Comparison of ENCODE assay signal across 25 mouse cellular contexts in the genomic region with DNA sequence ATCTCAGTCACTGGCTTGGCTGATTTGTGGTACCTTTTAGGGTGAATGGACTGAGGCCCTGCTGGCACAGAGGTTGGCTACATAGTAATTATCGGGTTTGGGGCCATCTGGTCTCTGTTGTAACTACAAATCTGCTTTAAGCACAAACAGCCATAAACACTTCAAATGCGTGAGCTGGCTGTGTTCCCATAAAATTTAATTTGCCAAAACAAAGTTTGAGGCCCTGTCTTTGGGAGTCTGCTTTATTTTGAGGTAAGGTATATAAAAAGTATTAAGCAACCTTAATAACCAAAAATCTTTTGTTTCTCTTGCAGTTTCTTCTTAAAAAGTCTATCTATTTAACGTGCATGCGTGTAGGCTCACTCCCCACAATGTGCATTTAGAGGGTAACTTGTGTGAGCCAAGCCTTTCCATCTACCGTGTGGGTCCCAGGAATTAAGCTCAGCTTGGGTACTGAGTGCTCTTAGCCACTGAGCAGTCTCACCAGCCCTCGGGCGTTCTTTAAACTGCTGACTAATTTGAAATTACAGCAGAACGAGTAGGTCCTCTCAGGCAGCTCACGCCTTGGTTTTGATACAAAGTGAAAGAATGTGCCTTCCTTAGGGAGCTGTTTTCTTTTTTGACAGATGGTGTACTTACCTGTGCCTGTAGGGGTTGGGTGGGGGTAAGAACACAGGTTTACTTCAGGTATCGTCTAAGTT. TPM values are rescaled to one million over a fixed set of nuclear protein-coding genes. Genes with fewer than 3 reads are reported as not detected.
A peak's percentile ranks its signal among the peaks of the same experiment; 100 is the strongest.
DNase-seq lines count a peak whose midpoint lies in the region; ATAC-seq and TF ChIP-seq lines count a peak whose summit lies in the region.
"Had no signal": no experiment of that assay in that cellular context is flagged by ENCODE, and none has a peak within 500 bp of the region (broad histone marks: within the 10 kb centered on the region; RNA-seq: fewer than 3 reads in every experiment).

No protein-coding gene starts in this region.

- H3K4me3 ChIP-seq in forebrain, embryonic 10.5 days, result no peak overlapping the region
- no peak overlapping the region for H3K4me3 ChIP-seq in forebrain, embryonic 13.5 days
- no peak overlapping the region for H3K4me3 ChIP-seq in kidney, adult 2 months (ENCODE audit: insufficient read depth, low read depth, low read length)
- H3K4me3 ChIP-seq in thymus, adult 2 months (ENCODE audit: control insufficient read depth, insufficient read depth, low read length), result no peak overlapping the region
- H3K4me3 ChIP-seq: forebrain, embryonic 12.5 days; heart, embryonic 12.5 days; hindbrain, embryonic 10.5 days; kidney, embryonic 15.5 days; liver, embryonic 13.5 days; myocyte; neural tube, embryonic 13.5 days had no signal

- TF ChIP-seq CTCF in kidney, adult 2 months (conservative IDR thresholded peaks at IDR 0.05; ENCODE audit: insufficient read depth, insufficient read length, low read depth, low read length), result no peak
- no peak for TF ChIP-seq CTCF in thymus, adult 2 months (IDR thresholded peaks at IDR 0.05; ENCODE audit: borderline replicate concordance, control insufficient read depth, extremely low read depth, insufficient read depth, low read length, poor library complexity)

- ATAC-seq in forebrain, embryonic 13.5 days, result no peak
- ATAC-seq: CD4-positive, CD25-positive, alpha-beta regulatory T cell, adult 4 months had no signal

- no peaks in the 10 kb centered on the region for H3K27me3 ChIP-seq in forebrain, embryonic 10.5 days (ENCODE audit: poor library complexity, severe bottlenecking)
- H3K27me3 ChIP-seq in forebrain, embryonic 13.5 days, result no peaks in the 10 kb centered on the region
- no peaks in the 10 kb centered on the region for H3K27me3 ChIP-seq in kidney, adult 2 months (replicated peaks; ENCODE audit: control insufficient read depth, insufficient read depth, low read length)
- no peaks in the 10 kb centered on the region for H3K27me3 ChIP-seq in thymus, adult 2 months (ENCODE audit: control insufficient read depth, insufficient read depth, low read length)
- H3K27me3 ChIP-seq: forebrain, embryonic 12.5 days; heart, embryonic 12.5 days; kidney, embryonic 15.5 days; liver, embryonic 13.5 days; neural tube, embryonic 13.5 days had no signal

- no peak overlapping the region for H3K4me2 ChIP-seq in forebrain, embryonic 13.5 days
- H3K4me2 ChIP-seq: forebrain, embryonic 12.5 days; heart, embryonic 12.5 days; kidney, embryonic 15.5 days; liver, embryonic 13.5 days; lung, embryonic 14.5 days; neural tube, embryonic 13.5 days had no signal

- no peak overlapping the region for H3K9ac ChIP-seq in forebrain, embryonic 13.5 days
- H3K9ac ChIP-seq: forebrain, embryonic 12.5 days; heart, embryonic 12.5 days; kidney, embryonic 15.5 days; liver, embryonic 13.5 days; lung, embryonic 14.5 days; neural tube, embryonic 13.5 days had no signal

- peaks cover 37% of the 10 kb centered on the region for H3K36me3 ChIP-seq in forebrain, embryonic 10.5 days (replicated peaks)
- peaks cover 27% of the 10 kb centered on the region for H3K36me3 ChIP-seq in forebrain, embryonic 13.5 days (ENCODE audit: poor library complexity, severe bottlenecking)
- H3K36me3 ChIP-seq in kidney, adult 2 months (ENCODE audit: control insufficient read depth, insufficient read depth, low read length), result no peaks in the 10 kb centered on the region; the same call in 1 of the 2 replicates
- H3K36me3 ChIP-seq in thymus, adult 2 months (ENCODE audit: control insufficient read depth, insufficient read depth, low read length), result no peaks in the 10 kb centered on the region

- WGBS in forebrain, embryonic 10.5 days, result 83% methylated on average over 10 of the region's 10 CpGs
- 81% methylated on average over 10 of the region's 10 CpGs for WGBS in forebrain, embryonic 13.5 days
- WGBS in kidney, adult 2 months, result 51% methylated on average over 10 of the region's 10 CpGs
- WGBS in thymus, adult 2 months, result 94% methylated on average over 10 of the region's 10 CpGs

- H3K9me3 ChIP-seq in forebrain, embryonic 10.5 days, result no peaks in the 10 kb centered on the region
- no peaks in the 10 kb centered on the region for H3K9me3 ChIP-seq in forebrain, embryonic 13.5 days (replicated peaks)
- H3K9me3 ChIP-seq: forebrain, embryonic 12.5 days; heart, embryonic 12.5 days; hindbrain, embryonic 10.5 days; kidney, embryonic 15.5 days; liver, embryonic 13.5 days; neural tube, embryonic 13.5 days had no signal

- no peak for TF ChIP-seq POLR2A in kidney, adult 2 months (IDR thresholded peaks at IDR 0.05; ENCODE audit: low read depth, low read length)
- TF ChIP-seq POLR2A in thymus, adult 2 months (IDR thresholded peaks at IDR 0.05; ENCODE audit: control insufficient read depth, extremely low read depth, insufficient read depth, low read length, poor library complexity), result no peak

- H3K27ac ChIP-seq in forebrain, embryonic 10.5 days, result no peak overlapping the region
- H3K27ac ChIP-seq in forebrain, embryonic 13.5 days, result no peak overlapping the region
- 0 out of 2 replicates have a peak overlapping the region, but pooled peaks have one; percentile 12 for H3K27ac ChIP-seq in kidney, adult 2 months (ENCODE audit: insufficient read depth, low read depth, low read length)
- H3K27ac ChIP-seq in thymus, adult 2 months (ENCODE audit: control insufficient read depth, insufficient read depth, low read length), result no peak overlapping the region
- H3K27ac ChIP-seq: forebrain, embryonic 12.5 days; hindbrain, embryonic 10.5 days; kidney, embryonic 15.5 days; liver, embryonic 13.5 days; neural tube, embryonic 13.5 days had no signal

- H3K4me1 ChIP-seq in forebrain, embryonic 10.5 days, result peaks cover 18% of the 10 kb centered on the region
- H3K4me1 ChIP-seq in forebrain, embryonic 13.5 days, result peaks cover 6% of the 10 kb centered on the region
- peaks cover 15% of the 10 kb centered on the region; the same call in 1 of the 2 replicates for H3K4me1 ChIP-seq in kidney, adult 2 months (ENCODE audit: control insufficient read depth, insufficient read depth, low read length)
- no peaks in the 10 kb centered on the region for H3K4me1 ChIP-seq in thymus, adult 2 months (replicated peaks; ENCODE audit: control insufficient read depth, insufficient read depth, low read length)
- H3K4me1 ChIP-seq: liver, embryonic 13.5 days had no signal

- peak; percentile 6 for DNase-seq in forebrain, embryonic 10.5 days (ENCODE audit: extremely low spot score, low spot score)
- DNase-seq in kidney, adult 2 months, result peak; percentile 47
- no peak for DNase-seq in kidney, adult 11 months
- peak; percentile 44 for DNase-seq in brain, adult 2 months (ENCODE audit: low read depth, low spot score)
- DNase-seq in forelimb bud, embryonic 11.5 days (ENCODE audit: low read depth, low spot score), result peak; percentile 66
- DNase-seq in left cerebral cortex, adult 11 months (ENCODE audit: low spot score), result no peak
- no peak for DNase-seq in thymus, adult 2 months
- DNase-seq: adrenal gland, postnatal 25 days; cerebellum, adult 11 months; gastrocnemius, postnatal 10 days; heart, postnatal 10 days; liver, embryonic 13.5 days; lung, embryonic 14.5 days; midbrain, embryonic 14.5 days; retina, postnatal 1 day; thymus, postnatal 25 days had no signal

RNA-seq across cellular contexts. Expression of gene Slc5a3, which starts 40.4 kb away (rescaled TPM):
- polyA plus RNA-seq in forebrain, embryonic 10.5 days (2016; fragmentation: Nextera tagmentation; extraction: Ambion mirVana), result 10.8 and 12.0 TPM in 2 replicates
- polyA plus RNA-seq in forebrain, embryonic 13.5 days (2015; fragmentation: Nextera tagmentation; extraction: Ambion mirVana), result 8.6 and 11.5 TPM in 2 replicates
- polyA plus RNA-seq in kidney, adult 2 months (2012; rRNA removed), result 17.1 and 17.6 TPM in 2 replicates
- polyA plus RNA-seq in thymus, adult 2 months (2012; rRNA removed), result 3.2 and 3.5 TPM in 2 replicates

RNA-seq across cellular contexts. Expression of gene Gm49711, which starts 40.4 kb away (rescaled TPM):
- polyA plus RNA-seq in forebrain, embryonic 10.5 days (2016; fragmentation: Nextera tagmentation; extraction: Ambion mirVana), result 0.12 and 0.15 TPM in 2 replicates
- polyA plus RNA-seq in forebrain, embryonic 13.5 days (2015; fragmentation: Nextera tagmentation; extraction: Ambion mirVana), result 0.18 and 0.21 TPM in 2 replicates
- polyA plus RNA-seq in kidney, adult 2 months (2012; rRNA removed), result 0.16 TPM in 1 of 2 replicates, not detected in the other
- not detected in 2 replicates for polyA plus RNA-seq in thymus, adult 2 months (2012; rRNA removed)
- polyA plus RNA-seq: CD4-positive, CD25-positive, alpha-beta regulatory T cell, adult 4 months; large intestine, adult 2 months; liver, embryonic 13.5 days; lung, embryonic 14.5 days; myocyte had no signal

RNA-seq across cellular contexts. Expression of gene Mrps6, which starts 40.4 kb away (rescaled TPM):
- 134 and 135 TPM in 2 replicates for polyA plus RNA-seq in forebrain, embryonic 10.5 days (2016; fragmentation: Nextera tagmentation; extraction: Ambion mirVana)
- polyA plus RNA-seq in forebrain, embryonic 13.5 days (2015; fragmentation: Nextera tagmentation; extraction: Ambion mirVana), result 143 and 159 TPM in 2 replicates
- polyA plus RNA-seq in kidney, adult 2 months (2012; rRNA removed), result 99.2 and 129 TPM in 2 replicates
- 26.2 and 27.2 TPM in 2 replicates for polyA plus RNA-seq in thymus, adult 2 months (2012; rRNA removed)

Comparison
In these comparisons a context has a peak if more than half of its experiments do, and no peak if none do; other contexts are left out.
1. DNase-seq: peak in forebrain, embryonic 10.5 days (single experiment), kidney, adult 2 months (single experiment), brain, adult 2 months (single experiment) and forelimb bud, embryonic 11.5 days (single experiment); none in kidney, adult 11 months (single experiment), left cerebral cortex, adult 11 months (single experiment) and thymus, adult 2 months (single experiment).